Mouse (Mus musculus): ENCODE data around the gene Nr2c2ap. TPM values are rescaled to one million over a fixed set of nuclear protein-coding genes. Genes with fewer than 3 reads are reported as not detected.

The Nr2c2ap gene
- total and polyA plus RNA-seq, 2 experiments = 3.3 to 15.0 TPM

DNA sequence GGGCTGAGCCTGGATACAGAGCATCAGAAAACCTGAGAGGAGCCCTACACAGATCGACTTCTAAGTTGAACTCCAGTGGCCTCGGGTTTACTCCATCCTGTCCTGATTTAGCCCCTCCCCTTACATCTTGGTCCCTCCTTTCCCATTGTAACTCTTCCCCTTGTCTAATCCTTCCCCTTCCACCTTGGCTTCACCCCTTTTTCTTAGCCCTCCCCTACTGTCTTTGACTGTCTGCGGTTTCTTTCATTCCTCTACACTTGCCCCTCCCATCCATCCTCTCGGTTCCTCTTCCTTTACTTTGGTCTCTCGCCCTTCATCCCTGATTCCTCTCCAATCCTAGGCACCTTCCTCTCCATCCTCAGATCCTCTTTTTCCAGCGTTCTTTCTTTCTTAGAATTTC is 16.6 kb upstream of the Nr2c2ap start:
- Histone ChIP-seq H3K27ac (replicated peaks; ENCODE audit: insufficient read depth, low read depth, low read length) (no peak overlapping the region), H3K4me3 (ENCODE audit: insufficient read depth, low read depth, low read length) (no peak overlapping the region), H3K9ac (ENCODE audit: low read depth, low read length) (no peak overlapping the region), H3K4me1 (ENCODE audit: control insufficient read depth, insufficient read depth, low read length) (no peaks in the 10 kb centered on the region), H3K27me3 (ENCODE audit: control insufficient read depth, insufficient read depth, low read length) (peaks cover 19% of the 10 kb centered on the region), H3K36me3 (ENCODE audit: control insufficient read depth, insufficient read depth, low read length) (no peaks in the 10 kb centered on the region), H3K79me2 (ENCODE audit: control insufficient read depth, insufficient read depth, low read length) (no peaks in the 10 kb centered on the region)
- no peak for DNase-seq (ENCODE audit: extremely low read depth, low read depth, low spot score)
- WGBS = 22% methylated on average over 6 of the region's 6 CpGs
- TF ChIP-seq CTCF (IDR thresholded peaks at IDR 0.05; ENCODE audit: low read depth, low read length) (no peak), POLR2A (IDR thresholded peaks at IDR 0.05; ENCODE audit: extremely low read depth, insufficient read depth, low read length) (no peak)

GRCm38 (mm10) chr8:70114892-70115291 is 16.2 kb upstream of the Nr2c2ap start:
- no peaks in the 10 kb centered on the region for H3K4me1 ChIP-seq (ENCODE audit: control insufficient read depth, insufficient read depth, low read length)
- no peaks in the 10 kb centered on the region for H3K36me3 ChIP-seq (ENCODE audit: control insufficient read depth, insufficient read depth, low read length)
- no peak overlapping the region for H3K27ac ChIP-seq (replicated peaks; ENCODE audit: insufficient read depth, low read depth, low read length)
- 61% methylated on average over 13 of the region's 13 CpGs for WGBS
- no peak for DNase-seq (ENCODE audit: extremely low read depth, low read depth, low spot score)
- TF ChIP-seq CTCF (IDR thresholded peaks at IDR 0.05; ENCODE audit: low read depth, low read length) = no peak
- TF ChIP-seq POLR2A (IDR thresholded peaks at IDR 0.05; ENCODE audit: extremely low read depth, insufficient read depth, low read length) = no peak
- H3K9ac ChIP-seq (ENCODE audit: low read depth, low read length) = no peak overlapping the region
- H3K4me3 ChIP-seq (ENCODE audit: insufficient read depth, low read depth, low read length) = no peak overlapping the region
- no peaks in the 10 kb centered on the region for H3K79me2 ChIP-seq (ENCODE audit: control insufficient read depth, insufficient read depth, low read length)
- peaks cover 19% of the 10 kb centered on the region for H3K27me3 ChIP-seq (ENCODE audit: control insufficient read depth, insufficient read depth, low read length)

DNA sequence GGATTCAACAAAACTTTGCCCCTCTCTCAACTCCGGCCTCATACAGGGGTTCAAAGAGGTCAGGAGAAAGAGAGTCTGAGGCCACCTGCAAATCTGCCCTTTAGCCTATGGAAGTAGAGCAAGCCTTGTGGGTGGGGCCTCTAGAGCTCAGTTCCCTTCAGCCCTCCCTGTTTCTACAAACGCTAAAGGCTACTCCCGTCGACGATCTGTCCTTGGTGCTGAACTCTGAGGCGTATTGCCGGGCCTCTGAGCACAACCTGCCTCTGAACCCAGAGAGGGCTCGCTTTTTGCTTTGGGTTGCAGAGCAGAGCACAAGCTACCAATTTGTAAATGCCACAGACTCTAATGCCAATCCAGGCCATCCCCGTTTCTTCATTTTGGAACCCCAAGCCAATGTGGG is 13.5 kb upstream of the Nr2c2ap start:
- no peak for DNase-seq (ENCODE audit: extremely low read depth, low read depth, low spot score)
- Histone ChIP-seq H3K36me3 (ENCODE audit: control insufficient read depth, insufficient read depth, low read length) (no peaks in the 10 kb centered on the region), H3K27ac (replicated peaks; ENCODE audit: insufficient read depth, low read depth, low read length) (no peak overlapping the region), H3K9ac (ENCODE audit: low read depth, low read length) (no peak overlapping the region), H3K4me1 (ENCODE audit: control insufficient read depth, insufficient read depth, low read length) (no peaks in the 10 kb centered on the region), H3K4me3 (ENCODE audit: insufficient read depth, low read depth, low read length) (no peak overlapping the region), H3K79me2 (ENCODE audit: control insufficient read depth, insufficient read depth, low read length) (no peaks in the 10 kb centered on the region), H3K27me3 (ENCODE audit: control insufficient read depth, insufficient read depth, low read length) (peaks cover 16% of the 10 kb centered on the region; the same call in 1 of the 2 replicates)
- no peak for TF ChIP-seq CTCF (IDR thresholded peaks at IDR 0.05; ENCODE audit: low read depth, low read length)
- no peak for TF ChIP-seq POLR2A (IDR thresholded peaks at IDR 0.05; ENCODE audit: extremely low read depth, insufficient read depth, low read length)
- 5% methylated on average over 9 of the region's 9 CpGs for WGBS

DNA sequence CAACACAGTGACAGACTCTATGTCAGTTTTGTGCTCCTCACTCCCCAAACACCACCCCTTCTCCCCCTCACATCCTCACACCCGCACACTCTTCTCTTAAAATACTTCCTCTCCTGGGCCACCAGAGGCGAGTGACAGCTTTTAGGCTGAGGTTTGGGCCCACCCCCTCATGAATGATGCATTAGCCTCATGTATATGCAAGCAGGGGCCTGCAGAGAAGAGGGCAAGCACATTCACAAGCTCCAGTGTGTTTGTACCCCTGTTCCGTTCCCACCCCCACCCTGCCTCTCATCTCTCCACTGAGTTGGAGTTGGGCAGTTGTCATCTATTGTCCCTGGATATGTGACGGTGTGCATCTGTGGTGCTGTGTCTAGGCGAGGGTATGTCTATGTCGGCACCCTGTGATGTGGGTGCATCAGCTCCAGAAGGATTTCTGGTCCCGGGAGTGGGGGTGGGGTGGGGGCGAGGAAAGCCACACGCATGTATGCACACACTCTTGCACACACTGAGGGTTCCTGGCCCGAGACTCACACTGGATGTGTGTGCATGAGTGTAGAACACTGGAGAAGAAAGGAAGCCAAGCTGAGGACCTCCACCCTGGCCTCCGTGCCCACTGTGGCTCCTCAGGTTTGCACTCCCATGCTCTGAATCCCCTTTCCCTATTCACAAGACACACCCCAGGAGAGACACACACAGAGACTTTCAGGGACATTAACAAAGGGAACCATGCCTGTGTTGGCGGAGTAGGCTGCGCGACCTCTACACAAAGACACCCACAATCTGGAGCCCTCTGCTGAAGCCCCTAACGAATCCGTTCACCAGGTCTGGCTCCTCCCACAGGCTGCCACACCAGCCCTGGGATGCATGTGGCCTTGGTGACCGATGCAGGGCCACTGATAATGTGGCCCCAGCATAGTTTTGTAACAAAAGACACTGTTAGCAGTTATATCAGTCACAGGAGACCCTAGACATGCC is 12.1 kb upstream of the Nr2c2ap start:
- peaks cover 13% of the 10 kb centered on the region; the same call in 1 of the 2 replicates for H3K27me3 ChIP-seq (ENCODE audit: control insufficient read depth, insufficient read depth, low read length)

GRCm38 (mm10) chr8:70120667-70121066 is 10.5 kb upstream of the Nr2c2ap start, which contains the start of gene Ncan:
TSS of gene Ncan (minus strand) at chr8:70120873.
- H3K79me2 ChIP-seq (ENCODE audit: control insufficient read depth, insufficient read depth, low read length) = no peaks in the 10 kb centered on the region
- no peak within 1 kb of the TSS for H3K9ac ChIP-seq (ENCODE audit: low read depth, low read length)
- H3K36me3 ChIP-seq (ENCODE audit: control insufficient read depth, insufficient read depth, low read length) = no peaks in the 10 kb centered on the region
- H3K27me3 ChIP-seq (ENCODE audit: control insufficient read depth, insufficient read depth, low read length) = peaks cover 11% of the 10 kb centered on the region; the same call in 1 of the 2 replicates
- H3K4me3 ChIP-seq (ENCODE audit: insufficient read depth, low read depth, low read length) = no peak within 1 kb of the TSS
- WGBS = 5% methylated on average over 19 of the region's 19 CpGs
- H3K4me1 ChIP-seq (ENCODE audit: control insufficient read depth, insufficient read depth, low read length) = no peaks in the 10 kb centered on the region
- H3K27ac ChIP-seq (replicated peaks; ENCODE audit: insufficient read depth, low read depth, low read length) = no peak within 1 kb of the TSS
- TF ChIP-seq CTCF (IDR thresholded peaks at IDR 0.05; ENCODE audit: low read depth, low read length) (no peak), POLR2A (IDR thresholded peaks at IDR 0.05; ENCODE audit: extremely low read depth, insufficient read depth, low read length) (no peak)
- no peak for DNase-seq (ENCODE audit: extremely low read depth, low read depth, low spot score)

More for the DNA sequence above, 12.1 kb upstream of the Nr2c2ap start:
- Histone ChIP-seq H3K27ac (replicated peaks; ENCODE audit: insufficient read depth, low read depth, low read length) (no peak overlapping the region), H3K9ac (ENCODE audit: low read depth, low read length) (no peak overlapping the region), H3K36me3 (ENCODE audit: control insufficient read depth, insufficient read depth, low read length) (no peaks in the 10 kb centered on the region), H3K79me2 (ENCODE audit: control insufficient read depth, insufficient read depth, low read length) (no peaks in the 10 kb centered on the region), H3K4me3 (ENCODE audit: insufficient read depth, low read depth, low read length) (no peak overlapping the region), H3K4me1 (ENCODE audit: control insufficient read depth, insufficient read depth, low read length) (no peaks in the 10 kb centered on the region)
- 20% methylated on average over 17 of the region's 17 CpGs for WGBS
- TF ChIP-seq POLR2A (IDR thresholded peaks at IDR 0.05; ENCODE audit: extremely low read depth, insufficient read depth, low read length) (no peak), CTCF (IDR thresholded peaks at IDR 0.05; ENCODE audit: low read depth, low read length) (no peak)
- DNase-seq (ENCODE audit: extremely low read depth, low read depth, low spot score) = no peak

DNA sequence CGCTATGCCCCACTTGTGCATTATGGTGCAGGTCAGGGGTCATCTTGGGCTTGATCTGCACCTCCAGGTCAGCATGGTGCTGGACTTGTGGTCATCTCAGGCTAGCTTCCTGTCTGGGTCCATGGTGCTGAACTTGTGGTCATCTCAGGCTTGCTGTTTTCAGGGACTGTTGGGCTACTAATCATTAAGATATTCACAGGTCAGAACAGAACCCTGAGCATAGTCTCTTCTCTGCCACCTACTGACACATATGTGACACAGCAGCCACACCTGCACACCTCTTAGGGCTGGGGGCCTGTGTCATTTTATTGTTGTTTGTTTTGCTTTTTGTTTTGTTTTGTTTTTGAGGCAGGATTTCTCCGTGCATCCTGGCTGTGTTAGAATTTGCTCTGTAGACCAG is 8.3 kb upstream of the Nr2c2ap start:
- 55% methylated on average over 2 of the region's 2 CpGs for whole genome bisulfite sequencing
- H3K27me3 ChIP-seq (ENCODE audit: control insufficient read depth, insufficient read depth, low read length) = peaks cover 11% of the 10 kb centered on the region; the same call in 1 of the 2 replicates
- no peaks in the 10 kb centered on the region for H3K4me1 ChIP-seq (ENCODE audit: control insufficient read depth, insufficient read depth, low read length)
- peak; percentile 29 for DNase-seq (ENCODE audit: extremely low read depth, low read depth, low spot score)
- H3K36me3 ChIP-seq (ENCODE audit: control insufficient read depth, insufficient read depth, low read length) = no peaks in the 10 kb centered on the region
- no peak overlapping the region for H3K9ac ChIP-seq (ENCODE audit: low read depth, low read length)
- no peaks in the 10 kb centered on the region for H3K79me2 ChIP-seq (ENCODE audit: control insufficient read depth, insufficient read depth, low read length)
- H3K27ac ChIP-seq (replicated peaks; ENCODE audit: insufficient read depth, low read depth, low read length) = no peak overlapping the region
- TF ChIP-seq CTCF (IDR thresholded peaks at IDR 0.05; ENCODE audit: low read depth, low read length) (peak; percentile 56; the same call in 1 of the 2 replicates), POLR2A (IDR thresholded peaks at IDR 0.05; ENCODE audit: extremely low read depth, insufficient read depth, low read length) (no peak)
- H3K4me3 ChIP-seq (ENCODE audit: insufficient read depth, low read depth, low read length) = no peak overlapping the region

Measured in liver, adult 2 months (tissue).